Mouse (Mus musculus): ENCODE data around the gene Gm20479.

Gene Gm20479

DNA sequence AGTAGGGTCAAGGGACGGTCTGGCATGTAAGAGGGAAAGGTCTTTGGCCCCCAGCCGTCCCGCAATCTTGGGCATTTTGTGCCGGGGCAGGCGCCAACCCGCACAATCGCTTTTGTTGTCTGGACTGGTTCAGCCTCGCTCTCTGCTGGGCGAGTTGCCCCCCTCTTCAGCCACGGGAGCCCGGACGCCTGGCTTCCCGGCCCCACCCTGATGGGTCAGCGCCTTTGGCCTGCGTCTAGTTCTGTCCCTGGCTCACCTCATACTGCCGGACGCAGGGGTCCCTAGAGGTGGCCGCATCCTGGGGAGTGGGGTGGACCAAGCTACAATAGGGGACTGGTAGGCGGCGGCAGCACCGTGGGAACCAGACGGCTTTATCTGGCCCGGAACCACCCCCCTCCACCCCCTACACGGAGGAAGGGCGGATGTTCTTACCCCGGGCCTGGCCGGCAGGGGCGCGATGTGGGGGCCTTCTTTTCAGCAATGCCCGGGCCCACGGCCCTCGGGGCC is 22.8 kb downstream of the Gm20479 start:
- DNase-seq (ENCODE audit: low spot score), result no peak

DNA sequence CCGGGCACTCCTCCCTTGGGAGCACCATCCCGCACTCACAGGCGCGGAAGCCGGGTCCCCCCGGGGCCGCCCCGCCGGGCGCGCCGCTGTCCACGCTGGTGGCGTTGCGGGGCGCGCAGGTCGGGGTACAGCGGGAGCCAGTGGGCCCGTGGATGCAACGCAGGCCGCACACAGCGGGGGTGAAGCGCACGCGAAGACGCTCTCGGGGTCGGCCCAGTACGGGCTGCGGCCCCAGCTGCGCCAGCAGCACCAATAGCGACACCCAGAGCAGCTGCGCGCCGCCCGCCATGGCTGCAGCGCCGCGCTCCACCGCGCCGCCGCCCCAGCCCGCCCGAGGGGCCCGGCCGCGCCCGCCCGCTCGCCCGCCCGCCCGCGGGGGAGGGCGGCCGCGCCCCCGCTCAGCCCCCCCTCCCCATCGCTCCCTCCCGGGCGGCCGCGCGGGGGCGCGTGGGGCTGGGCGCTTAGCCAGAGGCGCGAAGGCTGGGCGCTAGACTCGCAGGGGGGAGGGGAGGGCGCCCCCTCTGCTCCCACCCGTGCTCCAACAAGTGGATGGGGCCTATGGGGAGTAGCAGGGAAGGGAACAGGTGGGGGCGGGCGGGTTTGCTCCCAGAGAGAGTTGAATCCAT is 23.8 kb downstream of the Gm20479 start:
- DNase-seq (ENCODE audit: low spot score), result no peak

DNA sequence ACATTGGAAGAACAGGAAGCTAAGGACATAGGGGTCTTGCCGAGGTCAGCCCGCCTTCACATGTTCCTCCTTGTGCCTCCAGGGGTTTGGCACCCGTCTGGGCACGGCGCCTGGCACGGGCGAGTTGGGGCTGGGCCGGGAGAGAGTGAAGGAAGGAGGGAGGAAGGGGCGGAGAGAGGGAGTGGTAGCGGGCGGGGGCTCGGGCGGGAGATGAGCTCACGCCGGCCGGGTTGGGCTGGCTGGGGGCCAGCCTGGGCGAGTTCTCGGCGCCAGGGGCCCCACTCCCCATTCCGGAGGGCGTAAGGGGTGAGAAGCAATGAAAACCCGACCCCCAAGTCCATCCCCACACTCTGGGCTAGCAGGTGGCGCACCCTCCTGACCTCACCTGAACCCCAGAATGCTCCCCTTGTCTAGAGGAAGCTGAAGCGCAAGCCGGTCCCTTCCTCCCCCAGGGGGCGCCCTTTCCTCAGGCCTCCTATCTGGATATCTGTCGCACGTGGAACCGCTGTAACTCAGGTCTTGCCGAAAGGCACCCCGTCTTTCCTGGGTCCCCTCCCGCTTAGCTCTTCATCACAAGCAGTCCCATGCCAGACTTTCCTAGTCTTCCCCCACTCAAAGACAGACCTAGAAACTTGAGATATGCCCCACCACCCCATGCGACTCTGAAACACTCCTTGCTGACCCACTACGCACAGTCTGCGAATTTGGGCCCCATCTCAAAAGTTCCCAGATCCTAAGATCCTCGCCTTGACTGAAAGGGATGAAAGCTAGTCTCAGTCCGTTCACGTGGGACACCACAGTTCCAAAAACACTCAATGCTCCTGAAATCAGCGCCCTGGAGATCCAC is 24.6 kb downstream of the Gm20479 start:
- DNase-seq (ENCODE audit: low spot score), result peak; percentile 91

- no peak for DNase-seq (ENCODE audit: low spot score)
These were observed 25.4 kb downstream of the Gm20479 start for GRCm38 (mm10) chr7:27331854-27332253.

- no peak for DNase-seq (ENCODE audit: low spot score)
These were observed 25.7 kb downstream of the Gm20479 start for GRCm38 (mm10) chr7:27331541-27331851.

GRCm38 (mm10) chr7:27330709-27331540 is 26.3 kb downstream of the Gm20479 start:
- peak; percentile 88 for DNase-seq (ENCODE audit: low spot score)

DNA sequence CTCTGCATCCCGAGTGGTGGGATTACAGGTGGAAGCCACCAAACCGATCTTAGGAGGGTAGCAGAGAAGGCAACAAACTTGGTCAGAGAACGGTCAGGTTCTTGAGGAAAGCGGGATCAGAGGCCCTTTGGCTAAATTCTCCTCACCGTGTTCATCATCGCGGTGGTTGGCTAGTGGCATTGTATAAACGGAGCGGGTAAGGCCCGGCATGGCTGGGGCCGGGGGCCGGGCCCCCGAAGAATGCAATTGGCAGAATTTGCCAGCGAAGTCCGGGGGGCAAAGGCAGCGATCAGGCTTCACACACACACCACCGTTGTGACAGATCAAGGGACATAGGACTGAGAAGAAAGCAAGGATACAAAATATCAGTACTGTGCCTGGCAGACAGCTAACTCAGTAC is 27.2 kb downstream of the Gm20479 start:
- no peak for DNase-seq (ENCODE audit: low spot score)

GRCm38 (mm10) chr7:27329326-27329947 is 27.8 kb downstream of the Gm20479 start:
- DNase-seq (ENCODE audit: low spot score), result peak; percentile 93

DNA sequence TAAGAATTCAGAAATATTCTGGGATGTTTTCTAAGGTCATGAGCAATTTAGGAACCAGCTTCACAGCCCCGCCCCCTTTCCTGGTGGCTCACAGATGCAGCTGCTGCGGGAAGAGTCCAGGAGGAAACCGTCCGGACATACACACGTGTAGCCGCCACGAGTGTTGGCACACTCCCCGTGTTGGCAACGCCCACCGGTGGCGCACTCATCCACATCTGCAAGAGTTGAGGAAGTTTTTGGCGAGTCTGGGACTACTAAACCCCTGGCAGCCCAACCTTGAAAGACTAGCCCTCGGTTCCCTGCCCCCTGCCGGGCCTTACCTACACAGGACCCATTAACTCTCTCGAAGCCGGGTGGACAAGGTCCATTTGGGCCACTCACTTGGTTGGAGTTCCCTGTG is 28.6 kb downstream of the Gm20479 start:
- no peak for DNase-seq (ENCODE audit: low spot score)

DNA sequence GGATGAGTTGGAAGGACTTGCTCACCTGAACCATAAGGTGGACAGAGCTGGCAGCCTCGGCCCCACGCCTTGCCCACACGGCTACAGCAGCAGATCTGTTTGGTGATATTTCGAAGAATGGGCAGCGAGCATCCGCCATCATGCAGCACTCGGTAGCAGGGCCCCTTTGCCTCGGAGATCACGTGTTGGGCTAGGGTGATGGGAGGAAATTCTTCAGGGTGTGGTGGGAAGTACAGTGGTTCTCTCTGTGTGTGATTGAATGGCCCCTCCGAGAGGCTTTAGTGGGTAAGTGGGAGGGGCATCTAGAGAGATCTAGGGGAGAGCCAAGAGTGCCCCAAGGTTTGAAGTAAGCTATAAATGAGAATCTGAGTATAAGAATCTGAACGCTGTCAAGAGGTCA is 29.1 kb downstream of the Gm20479 start:
- DNase-seq (ENCODE audit: low spot score), result no peak

DNA sequence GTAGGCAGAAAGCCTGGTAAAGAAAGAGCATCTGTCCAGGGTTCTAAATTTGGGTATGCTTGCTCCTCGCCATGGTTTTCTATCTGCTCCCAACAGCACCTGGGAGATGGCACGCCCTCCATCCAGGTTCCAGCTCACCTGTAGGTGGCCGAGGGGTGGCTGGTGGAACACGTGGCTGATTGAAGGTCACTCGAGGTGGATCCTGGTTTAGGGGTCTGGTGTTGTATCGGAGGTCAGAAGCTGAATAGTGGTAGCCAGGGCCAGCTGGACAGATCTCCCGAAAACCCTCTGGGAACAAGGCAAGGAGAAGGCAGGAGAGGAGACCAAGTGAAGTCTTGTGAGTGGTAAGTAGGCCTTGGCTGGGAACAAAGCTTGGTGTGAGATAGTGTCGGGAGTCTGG is 29.7 kb downstream of the Gm20479 start:
- no peak for DNase-seq (ENCODE audit: low spot score)

GRCm38 (mm10) chr7:27326101-27326880 is 30.9 kb downstream of the Gm20479 start:
- peak; percentile 18 for DNase-seq (ENCODE audit: low spot score)

- peak; percentile 84 for DNase-seq (ENCODE audit: low spot score)
These were observed 31.5 kb downstream of the Gm20479 start for GRCm38 (mm10) chr7:27325697-27326096.

GRCm38 (mm10) chr7:27324928-27325327 is 32.3 kb downstream of the Gm20479 start:
- no peak for DNase-seq (ENCODE audit: low spot score)

- no peak for DNase-seq (ENCODE audit: low spot score)
These were observed 33.1 kb downstream of the Gm20479 start for GRCm38 (mm10) chr7:27324161-27324560.

DNA sequence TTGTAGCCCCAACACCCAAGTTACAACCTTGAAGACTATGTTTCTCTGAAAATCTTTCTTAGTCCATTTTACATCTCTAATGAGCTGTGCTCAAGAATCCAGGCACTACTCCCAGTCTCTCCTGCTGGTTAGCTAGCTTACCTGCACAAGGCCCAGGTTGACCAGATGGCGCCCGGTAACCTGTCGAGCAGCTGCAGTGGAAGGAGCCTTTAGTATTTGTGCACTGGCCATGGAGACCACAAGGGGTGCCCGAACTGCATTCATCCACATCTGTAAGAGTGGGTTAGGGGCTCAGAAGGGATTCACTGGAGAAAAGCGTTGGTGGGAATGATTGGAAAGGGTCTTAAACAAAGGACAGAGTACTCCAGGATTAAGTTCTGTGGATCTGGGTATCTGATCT is 34.2 kb downstream of the Gm20479 start:
- no peak for DNase-seq (ENCODE audit: low spot score)

- no peak for DNase-seq (ENCODE audit: low spot score)
These were observed 34.9 kb downstream of the Gm20479 start for GRCm38 (mm10) chr7:27322291-27322690.

- no peak for DNase-seq (ENCODE audit: low spot score)
These were observed 37.8 kb downstream of the Gm20479 start for GRCm38 (mm10) chr7:27319411-27319810.

DNA sequence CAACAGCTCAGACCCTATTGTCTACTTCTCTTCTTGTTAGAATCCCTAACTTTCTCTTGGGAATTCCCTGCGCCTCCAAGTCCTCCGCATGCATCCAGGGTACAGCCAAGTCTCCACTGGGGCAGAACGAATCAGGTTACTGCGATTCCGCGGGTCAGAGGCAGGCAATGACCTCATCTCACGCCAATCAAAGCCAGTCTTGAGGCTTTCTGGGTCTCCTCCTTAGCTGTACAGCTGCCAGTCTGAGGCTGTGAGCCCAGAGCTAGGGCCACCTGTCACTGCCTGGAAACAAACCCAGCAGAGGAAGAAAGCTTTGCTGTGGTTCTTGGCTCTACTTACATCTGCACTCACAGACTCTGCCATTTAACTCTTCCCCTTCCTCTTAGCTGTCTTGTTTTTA is 41.3 kb downstream of the Gm20479 start:
- DNase-seq (ENCODE audit: low spot score), result peak; percentile 51

- DNase-seq (ENCODE audit: low spot score), result no peak
These were observed 42.8 kb downstream of the Gm20479 start for GRCm38 (mm10) chr7:27314393-27314792.

DNA sequence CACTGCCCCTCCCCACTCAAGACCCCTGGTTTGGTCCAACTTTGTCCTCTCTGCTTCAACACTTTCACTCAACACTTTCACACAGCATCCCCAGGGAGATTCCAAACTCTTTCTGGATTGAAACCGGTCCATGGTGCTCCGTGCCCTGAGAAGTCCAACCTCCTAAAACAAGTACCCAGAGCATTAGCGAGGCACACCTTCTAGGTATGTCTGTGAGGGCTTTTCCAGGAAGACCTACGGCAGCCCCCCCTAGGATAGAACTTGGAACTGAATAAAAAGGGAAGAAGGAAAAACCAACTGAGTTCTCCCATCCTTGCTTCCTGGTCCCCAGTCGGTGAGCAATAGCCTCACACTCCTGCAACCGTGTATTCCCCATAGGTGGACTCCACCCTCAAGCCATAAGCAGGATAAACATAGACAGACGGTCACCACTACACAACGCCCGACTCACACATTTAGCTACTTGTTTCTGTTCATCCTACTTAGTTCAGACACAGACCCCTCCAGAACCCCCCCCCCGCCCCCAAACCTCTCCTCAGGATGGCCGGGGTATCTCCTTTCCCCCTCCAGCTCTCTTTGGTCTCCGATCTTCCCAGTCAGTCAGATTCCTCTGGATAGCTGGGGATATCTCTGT is 45.5 kb downstream of the Gm20479 start:
- no peak for DNase-seq (ENCODE audit: low spot score)

Measured in embryo, embryonic 10 days (tissue).